Mouse (Mus musculus) retina, adult 2 months (tissue): ENCODE results near the gene Chchd10.
"Not testable (repeated sequence)": the region's sequence is repeated elsewhere in the genome, so short reads cannot be mapped to it uniquely, and the experiment has no call there.

Source experiments
- DNase-seq: peaks from one replicate; pipeline ENCODE4 v3.0.0-alpha.2; 2012; ENCODE audit warnings: low read depth, low spot score

The Chchd10 gene

DNA sequence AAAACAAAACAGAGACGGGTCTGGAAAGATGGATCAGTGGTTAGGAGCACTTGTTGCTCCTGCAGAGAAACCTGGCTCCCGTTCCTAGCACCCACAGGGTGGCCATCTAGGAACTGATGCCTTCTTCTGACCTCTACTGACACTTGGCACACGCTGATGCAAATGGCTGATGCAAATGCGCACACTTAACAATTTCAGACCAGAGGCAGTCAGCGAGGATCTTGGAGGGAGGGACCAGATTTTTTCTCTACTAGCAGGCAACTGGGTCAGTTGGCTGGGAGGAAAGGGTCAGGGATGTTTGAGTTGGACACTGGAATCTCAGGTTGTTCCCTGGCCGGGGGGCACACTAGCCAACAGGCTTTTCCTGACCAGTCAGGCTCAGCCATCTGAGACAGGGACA lies at the start of gene Chchd10:
TSS of gene Chchd10 (plus strand) at position 240 of the 400 bp plus-strand sequence.
- DNase-seq = no peak

GRCm38 (mm10) chr10:75883232-75883552 lies 49.7 kb upstream of the Chchd10 start:
- DNase-seq = peak; percentile 50

GRCm38 (mm10) chr10:75884742-75885141 lies 48.2 kb upstream of the Chchd10 start:
- DNase-seq = no peak

- DNase-seq = not testable (repeated sequence)
Measured at GRCm38 (mm10) chr10:75887504-75887903, 45.4 kb upstream of the Chchd10 start.

DNA sequence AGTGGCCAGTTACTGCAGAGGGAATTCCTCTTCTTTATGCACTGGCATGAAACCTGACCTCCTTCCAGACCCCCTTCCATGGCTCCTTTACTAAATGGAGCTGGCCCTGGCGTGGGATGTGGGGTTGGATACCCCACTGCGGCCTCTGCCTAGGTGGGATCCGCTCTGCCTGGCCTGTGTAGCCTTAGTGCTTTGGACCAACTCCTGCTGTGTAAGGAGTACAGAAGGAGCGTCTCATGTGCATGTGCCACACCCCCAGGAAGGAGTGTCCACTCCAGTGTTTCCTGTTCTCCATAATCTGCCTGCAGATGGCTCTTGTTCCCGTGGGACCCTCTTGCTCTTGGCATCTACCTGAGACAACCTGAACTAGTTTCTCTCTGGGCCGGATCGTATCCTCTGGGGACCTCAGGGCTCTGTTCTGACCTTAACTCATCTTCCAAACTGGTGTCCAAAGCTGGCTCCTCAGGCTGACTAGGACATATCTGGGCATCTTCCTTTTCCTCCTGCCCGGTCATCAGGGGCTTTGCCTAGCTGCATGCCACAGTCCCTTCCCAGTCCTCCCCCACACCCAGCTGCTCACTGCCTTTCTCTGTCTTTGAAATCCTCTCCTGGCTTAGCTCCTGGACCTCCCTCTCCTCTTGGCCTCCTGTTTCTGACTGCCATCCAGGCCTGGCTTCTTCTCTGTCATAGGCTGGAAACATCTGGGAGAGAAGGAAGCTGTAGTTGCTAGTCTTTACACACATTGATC lies 43.4 kb upstream of the Chchd10 start:
- DNase-seq = no peak

GRCm38 (mm10) chr10:75893089-75893750 lies 39.7 kb upstream of the Chchd10 start, which contains the start of gene Derl3:
TSS of gene Derl3 (plus strand) at chr10:75893413.
- DNase-seq = peak; percentile 76

- no peak for DNase-seq
Measured at GRCm38 (mm10) chr10:75894601-75895000, 38.3 kb upstream of the Chchd10 start.

DNA sequence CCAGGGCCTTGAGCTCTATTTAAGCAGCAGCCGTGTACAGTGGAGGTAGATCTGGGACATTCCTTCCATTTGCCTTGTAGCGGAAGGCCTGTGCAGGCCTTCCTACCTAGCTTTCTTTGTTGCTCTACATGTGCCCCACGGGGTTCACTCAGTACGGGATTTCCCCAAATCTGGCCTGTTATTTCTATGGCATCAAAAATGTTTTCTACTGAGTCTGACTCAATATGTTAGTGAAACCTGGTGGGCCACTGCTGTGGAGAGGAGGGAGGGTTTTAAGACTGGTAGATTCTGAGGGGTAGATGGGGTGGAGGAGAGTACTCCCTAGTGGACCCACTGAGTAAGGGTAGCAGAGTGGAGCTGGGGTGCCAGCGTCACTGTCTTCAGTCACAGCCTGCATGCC lies 37.2 kb upstream of the Chchd10 start:
- DNase-seq = no peak

DNA sequence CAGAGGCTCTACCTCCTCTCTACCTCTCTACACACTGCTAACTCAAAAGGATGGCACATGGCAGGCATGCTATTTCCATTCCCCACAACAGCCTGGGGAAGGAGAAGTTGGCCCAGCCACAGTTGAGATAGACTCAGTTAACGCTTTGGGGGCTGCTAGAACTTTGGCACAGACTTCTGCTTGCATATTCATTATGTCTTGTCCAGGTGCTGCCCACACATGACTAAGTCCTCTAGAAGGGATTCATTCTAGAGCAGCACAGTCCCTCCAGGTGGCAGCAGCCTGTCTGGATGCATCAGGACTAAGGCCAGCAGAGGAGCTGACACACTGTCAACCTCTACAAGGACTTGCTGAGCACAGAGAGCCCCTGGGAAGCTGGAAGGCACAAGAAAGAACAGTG lies 36.7 kb upstream of the Chchd10 start:
- DNase-seq = no peak

- DNase-seq = peak; percentile 53
Measured at GRCm38 (mm10) chr10:75897373-75897772, 35.6 kb upstream of the Chchd10 start.

GRCm38 (mm10) chr10:75898039-75898564 lies 34.8 kb upstream of the Chchd10 start:
- no peak for DNase-seq

DNA sequence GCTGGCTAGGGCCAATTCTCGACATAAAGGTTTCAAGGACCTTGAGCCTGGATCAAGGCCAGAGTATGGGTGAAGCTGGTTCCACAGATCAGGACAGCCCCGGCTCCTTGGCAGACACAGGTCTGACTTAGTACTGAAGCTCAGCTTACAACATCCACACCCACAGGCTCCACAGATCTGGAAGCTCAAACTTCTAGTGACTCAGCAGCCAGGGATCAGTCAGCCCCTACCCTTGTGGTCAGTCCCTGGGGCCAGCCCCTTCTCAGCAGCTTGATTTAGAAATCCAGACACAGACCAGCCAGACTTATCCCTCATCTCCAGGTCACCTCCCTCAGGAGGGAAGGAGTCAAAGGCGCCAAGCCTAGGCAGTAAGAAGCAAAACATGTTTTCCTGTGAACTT lies 34.1 kb upstream of the Chchd10 start:
- DNase-seq = no peak

- DNase-seq = no peak
Measured at GRCm38 (mm10) chr10:75904391-75904790, 28.5 kb upstream of the Chchd10 start.

DNA sequence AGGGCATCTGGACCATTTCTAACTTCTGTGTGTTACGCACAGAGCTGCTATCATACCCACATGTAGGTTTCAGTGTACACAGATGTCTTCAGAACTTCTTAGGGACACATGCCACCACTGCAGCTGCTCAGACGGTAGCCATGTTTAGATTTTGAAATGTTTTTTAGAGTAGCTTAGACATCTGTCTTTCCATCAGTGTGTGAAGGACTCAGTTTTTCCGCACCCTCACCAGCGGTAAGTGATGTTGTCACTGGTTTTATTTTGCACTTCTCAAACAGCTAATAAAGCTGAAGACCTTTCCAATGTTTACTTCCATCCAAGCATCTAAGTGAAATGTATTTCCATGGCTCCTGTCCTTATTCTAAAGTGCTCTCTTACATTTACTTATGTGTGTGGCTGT lies 26.0 kb upstream of the Chchd10 start:
- DNase-seq = no peak

- no peak for DNase-seq
Measured at GRCm38 (mm10) chr10:75910698-75911097, 22.2 kb upstream of the Chchd10 start.

DNA sequence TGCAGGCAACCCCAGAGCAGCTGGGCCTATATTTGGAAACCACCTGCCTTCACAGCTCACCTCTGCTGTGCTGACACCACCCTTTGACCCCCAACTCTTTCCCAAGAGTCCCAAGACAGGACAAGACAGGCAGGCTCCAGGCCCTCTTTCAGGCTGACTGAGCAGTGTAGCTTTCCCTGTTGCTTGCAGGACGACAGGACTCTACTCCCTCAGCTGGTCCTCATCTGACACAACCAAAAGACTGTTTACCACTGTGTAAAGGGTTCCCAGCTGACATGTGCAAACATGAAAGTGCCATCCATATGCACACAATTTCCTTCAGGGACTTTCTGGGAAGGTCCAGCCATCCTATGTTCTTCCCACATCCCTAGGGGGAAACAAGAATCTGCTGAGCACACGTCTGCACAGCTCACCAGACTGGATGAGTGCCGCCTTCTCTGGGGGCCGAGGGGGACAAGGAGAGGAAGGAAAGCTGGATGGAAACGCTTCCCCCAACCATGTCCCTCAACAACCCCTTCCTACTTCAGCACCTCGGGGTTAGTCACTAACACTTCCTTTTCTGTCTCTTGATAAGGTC lies 19.8 kb upstream of the Chchd10 start:
- DNase-seq = no peak

GRCm38 (mm10) chr10:75915557-75915956 lies 17.4 kb upstream of the Chchd10 start:
- no peak for DNase-seq

DNA sequence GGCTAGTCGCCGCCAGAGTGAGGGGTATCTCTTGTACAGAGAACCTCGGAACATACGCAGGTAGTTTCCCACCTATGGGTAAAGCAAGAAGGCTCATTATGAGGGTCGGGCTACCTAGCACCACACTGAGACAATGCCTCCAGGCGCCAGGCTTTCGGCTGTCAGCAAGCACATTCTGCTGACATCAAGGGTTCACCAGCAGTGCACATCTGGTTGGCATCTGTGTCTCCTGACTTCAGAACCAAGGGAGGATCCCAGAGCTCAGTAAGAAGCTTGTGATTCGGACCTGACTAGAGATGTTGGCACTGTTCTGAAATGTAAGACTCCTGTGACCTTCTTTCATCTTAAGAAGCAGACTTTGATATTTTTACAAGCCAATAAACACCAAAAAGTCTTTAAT lies 16.1 kb upstream of the Chchd10 start:
- no peak for DNase-seq

DNA sequence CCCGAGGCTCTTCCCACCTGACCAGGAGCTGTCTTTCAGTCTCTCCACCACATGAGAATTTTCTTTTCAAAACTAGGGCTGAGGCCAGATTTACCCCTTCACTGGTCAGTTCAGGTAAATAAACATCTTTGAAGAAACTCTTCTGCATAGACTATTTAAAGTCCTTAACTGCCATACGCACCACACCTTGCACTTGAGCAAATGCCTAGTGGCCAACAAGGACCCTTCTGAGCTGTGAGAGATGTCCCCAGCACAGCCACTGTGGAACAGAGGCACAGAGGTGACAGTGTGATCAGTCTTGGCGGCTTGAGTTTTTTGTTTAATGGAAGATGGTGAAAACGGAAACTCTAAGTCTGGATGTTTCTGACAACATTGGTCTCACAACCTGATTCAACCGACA lies 13.9 kb upstream of the Chchd10 start:
- DNase-seq = no peak

DNA sequence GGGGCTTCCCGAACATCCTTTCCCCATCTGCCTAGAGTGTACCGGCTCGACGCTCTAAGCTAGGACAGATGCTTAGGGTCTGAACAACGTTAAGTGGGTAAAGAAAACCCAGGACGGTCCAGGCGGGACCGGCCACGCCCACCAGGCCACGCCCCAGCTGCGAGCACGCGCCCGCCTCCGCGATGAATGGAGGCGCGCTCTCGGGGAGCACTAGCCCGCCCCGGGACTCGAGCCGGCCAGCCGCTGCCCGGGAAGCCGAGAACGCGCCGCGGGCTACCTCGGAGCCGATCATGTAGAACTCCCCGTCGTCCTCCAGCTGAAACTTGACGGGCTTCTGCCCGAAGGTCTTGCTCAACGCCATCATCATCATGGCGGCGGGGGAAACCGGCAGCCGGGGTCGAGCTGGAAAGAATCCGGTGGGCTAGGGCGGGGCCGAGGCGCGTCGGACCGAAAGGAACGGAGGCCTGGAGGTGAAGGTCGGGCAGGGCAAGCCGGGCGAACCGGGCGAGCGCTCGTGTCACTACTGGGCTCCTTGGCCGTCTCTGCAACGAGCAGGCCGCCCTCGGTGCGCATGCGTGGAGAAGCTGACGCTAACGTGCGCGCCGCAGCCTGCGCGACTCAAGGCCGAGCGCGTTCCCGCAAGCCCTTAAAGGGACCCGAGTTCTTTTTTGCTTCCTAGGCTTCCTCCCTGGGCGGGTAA lies 11.8 kb upstream of the Chchd10 start, which contains the start of gene Smarcb1:
TSS of gene Smarcb1 (minus strand) at position 592 of the 700 bp plus-strand sequence.
- DNase-seq = peak; percentile 89

- no peak for DNase-seq
Measured at GRCm38 (mm10) chr10:75921726-75922560, 11.0 kb upstream of the Chchd10 start.
